Mouse (Mus musculus) cerebellum, adult 8-10 months (tissue): ENCODE measurements around the gene Tmem220.

Experiments
- DNase-seq: peaks from one replicate; pipeline ENCODE4 v3.0.0; 2022

Tmem220 gene

GRCm38 (mm10) chr11:67062726-67063125 lies 37.8 kb downstream of the Tmem220 start:
- DNase-seq, result no peak

DNA sequence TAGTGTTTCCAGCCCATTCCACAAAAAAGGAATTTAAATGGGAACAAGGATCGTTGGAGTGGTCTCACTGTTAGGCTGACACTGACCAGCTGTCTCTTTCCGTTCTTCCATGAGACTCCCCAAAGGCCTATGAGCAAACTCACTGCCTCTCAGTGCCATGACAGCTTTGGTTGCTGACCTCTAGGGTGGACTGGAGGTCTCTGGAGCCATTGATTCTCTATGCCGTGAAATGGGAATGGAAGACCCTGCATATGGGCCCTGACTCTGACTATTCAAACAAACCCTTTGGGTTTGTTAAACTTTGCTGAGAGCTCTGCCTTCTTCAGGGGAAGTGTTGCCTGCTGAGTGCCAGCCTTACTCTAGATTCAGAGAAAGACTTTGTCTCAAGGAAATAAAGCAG lies 42.8 kb downstream of the Tmem220 start:
- DNase-seq, result no peak

DNA sequence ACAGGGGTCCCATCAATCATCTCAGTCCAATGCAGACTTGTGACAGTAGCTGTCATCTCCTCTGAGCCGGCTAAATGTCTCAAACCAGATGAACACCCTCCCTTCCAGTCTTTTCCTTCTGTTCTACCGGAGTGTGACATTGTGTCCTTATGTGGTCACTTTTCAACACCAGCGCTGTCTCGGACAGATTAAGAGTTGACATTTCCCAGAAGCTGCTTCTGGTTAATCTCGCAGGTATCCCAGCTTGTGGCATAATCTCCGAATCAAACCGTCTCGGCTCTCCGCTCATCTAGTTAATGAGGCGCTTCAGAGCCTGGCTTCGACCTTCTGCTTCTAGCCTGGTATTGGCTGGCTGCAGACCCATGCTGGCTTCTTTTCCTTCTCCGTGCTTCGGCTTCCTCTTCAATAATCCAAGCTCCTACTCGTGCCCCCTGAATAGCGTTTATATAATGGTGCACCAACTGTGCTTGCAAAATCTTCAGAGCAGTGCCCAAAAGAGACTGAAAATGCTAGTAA lies 47.7 kb downstream of the Tmem220 start:
- no peak for DNase-seq

GRCm38 (mm10) chr11:67075036-67075435 lies 50.1 kb downstream of the Tmem220 start:
- no peak for DNase-seq

GRCm38 (mm10) chr11:67076781-67077180 lies 51.8 kb downstream of the Tmem220 start:
- no peak for DNase-seq

DNA sequence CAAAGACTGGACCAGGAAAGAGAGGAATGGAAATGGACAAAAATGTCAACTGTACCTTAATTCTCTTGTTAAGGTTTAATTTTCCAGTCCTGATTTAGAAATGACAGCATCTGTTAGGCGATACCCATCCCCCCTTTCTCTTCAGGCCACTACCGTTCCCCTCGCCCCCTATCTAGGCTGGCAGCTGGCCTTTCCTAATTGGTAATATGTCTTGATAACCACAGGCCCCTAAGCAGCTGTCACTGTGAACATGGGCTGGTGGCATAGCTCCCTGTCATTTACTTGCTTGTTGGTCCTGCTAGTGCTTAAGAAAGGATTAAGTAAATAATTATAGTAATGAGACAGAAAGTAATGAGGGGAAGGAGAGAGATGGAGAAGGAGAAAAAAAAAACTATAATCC lies 52.5 kb downstream of the Tmem220 start:
- no peak for DNase-seq

- DNase-seq, result no peak
These were observed 53.0 kb downstream of the Tmem220 start, which contains the start of gene Myh3 for GRCm38 (mm10) chr11:67078000-67078399. TSS of gene Myh3 (plus strand) at chr11:67078300.

DNA sequence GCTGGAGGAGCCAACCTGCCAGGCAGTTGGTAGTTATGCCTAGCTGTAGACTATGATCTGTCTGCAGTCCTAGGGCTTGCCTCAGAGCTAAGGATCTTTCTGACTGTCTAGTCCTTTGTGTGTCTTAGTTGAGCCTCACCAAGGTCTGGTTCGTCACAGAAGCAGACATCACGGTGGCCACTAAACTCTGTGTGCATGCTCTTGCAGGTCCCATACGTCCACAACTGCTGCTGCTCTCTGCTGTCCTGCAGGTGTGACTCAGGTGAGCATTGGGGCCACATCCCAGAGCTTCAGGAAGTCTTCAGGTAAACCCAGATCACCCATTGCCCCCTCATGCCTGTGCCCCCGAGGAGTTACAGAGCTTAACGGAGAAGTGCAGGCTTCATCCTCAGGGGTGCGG lies 53.9 kb downstream of the Tmem220 start:
- no peak for DNase-seq

DNA sequence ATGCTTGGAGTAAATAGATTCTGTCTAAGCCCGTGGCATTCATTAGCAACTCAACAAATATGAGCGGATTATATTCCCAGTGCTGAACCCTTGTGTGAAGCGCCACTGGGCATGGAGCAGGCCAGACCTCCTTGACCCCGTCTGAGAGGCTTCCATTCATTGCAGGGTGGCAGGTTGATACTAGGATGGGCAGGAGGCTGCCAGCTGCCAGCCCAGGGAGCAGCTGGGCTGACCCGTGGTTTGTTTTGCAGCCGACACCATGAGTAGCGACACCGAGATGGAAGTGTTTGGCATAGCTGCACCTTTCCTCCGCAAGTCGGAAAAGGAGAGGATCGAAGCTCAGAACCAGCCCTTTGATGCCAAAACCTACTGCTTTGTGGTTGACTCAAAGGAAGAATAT lies 54.8 kb downstream of the Tmem220 start:
- DNase-seq, result no peak

DNA sequence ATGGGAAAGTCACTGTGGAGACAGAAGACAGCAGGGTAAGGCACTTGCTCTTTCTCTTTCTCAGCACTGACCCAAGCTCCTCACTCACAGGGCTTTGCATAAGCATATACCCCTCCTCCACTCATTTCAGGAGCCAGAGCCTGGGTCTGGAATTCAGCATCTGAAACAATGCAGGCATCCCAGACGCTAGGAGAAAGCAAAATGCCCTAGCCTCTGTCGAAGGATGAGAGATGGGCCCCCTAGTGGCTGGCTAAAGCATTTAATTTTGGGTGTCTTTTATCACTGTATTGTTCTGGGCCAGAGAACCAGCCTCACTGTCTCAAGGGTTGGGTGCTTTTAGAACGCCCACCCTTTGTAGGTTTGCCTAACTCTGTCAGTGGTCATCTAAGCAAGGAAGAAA lies 55.2 kb downstream of the Tmem220 start:
- DNase-seq, result peak; percentile 63

DNA sequence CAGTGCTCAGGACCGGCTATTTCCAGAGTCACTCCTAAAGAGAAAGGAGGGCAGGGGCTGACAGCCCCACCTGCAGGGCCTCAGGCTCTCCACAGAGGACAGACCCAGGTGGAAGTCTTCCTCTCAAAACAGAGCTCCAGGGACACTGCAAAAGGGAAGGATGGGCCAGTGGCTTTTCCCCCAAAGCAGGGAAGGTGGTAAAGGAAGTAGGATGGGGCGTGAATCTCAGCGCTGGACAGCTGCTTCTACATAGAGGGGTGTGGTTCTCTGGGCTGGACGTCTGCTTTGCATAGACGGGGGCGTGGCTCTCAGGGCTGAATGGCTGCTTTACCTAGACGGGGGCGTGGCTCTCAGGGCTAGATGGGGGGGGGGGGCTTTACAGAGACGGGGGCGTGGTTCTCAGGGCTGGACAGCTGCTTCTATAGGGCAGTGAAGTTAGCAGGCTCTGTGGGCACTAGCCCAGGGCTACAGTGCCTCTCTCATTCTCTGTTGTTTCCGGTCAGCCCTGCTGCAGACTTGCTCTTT lies 56.2 kb downstream of the Tmem220 start:
- no peak for DNase-seq

- DNase-seq, result no peak
These were observed 57.2 kb downstream of the Tmem220 start for GRCm38 (mm10) chr11:67082188-67082587.

- no peak for DNase-seq
These were observed 57.8 kb downstream of the Tmem220 start for GRCm38 (mm10) chr11:67082793-67083192.

DNA sequence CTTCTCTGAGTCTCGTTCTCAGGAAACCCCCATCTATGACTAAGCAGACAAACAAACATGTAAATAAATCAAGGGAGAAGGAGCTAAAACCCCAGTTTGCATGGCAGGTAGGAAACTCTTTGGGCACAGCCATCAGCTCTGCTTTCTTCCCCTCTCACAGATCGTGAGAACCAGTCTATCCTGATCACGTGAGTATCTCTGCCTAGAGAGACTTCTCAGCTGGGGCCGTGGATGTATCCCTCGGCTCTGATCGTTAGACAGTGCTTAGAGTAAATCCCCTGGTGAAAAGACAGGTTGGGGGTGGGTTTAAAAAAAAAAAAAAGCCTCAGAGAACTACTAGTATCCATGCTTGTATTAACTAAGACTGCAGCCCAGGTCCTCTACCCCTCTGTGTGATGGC lies 58.3 kb downstream of the Tmem220 start:
- no peak for DNase-seq

DNA sequence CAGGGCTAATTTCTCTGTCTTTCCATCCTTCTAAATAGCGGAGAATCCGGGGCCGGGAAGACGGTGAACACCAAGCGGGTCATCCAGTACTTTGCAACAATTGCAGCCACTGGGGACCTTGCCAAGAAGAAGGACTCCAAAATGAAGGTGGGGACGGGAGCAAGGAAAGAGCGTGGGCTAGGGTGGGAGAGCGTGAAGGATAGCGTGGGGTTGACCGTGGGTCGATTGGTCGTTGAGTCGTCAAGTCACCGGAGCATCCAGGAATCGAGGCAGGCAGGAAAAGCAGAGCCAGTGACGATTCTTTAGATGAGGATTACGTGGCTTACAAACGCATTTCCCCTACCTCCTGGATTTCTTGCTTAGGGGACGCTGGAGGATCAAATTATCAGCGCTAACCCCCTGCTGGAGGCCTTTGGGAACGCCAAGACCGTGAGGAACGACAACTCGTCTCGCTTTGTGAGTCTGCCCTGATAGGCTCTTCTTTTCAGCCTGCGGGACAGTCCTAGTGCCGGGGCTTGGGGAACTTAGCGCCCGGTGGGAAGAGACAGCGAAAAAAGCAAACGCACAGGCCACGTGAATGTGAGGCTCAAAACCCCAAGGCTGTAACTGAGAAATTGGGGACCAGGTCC lies 58.9 kb downstream of the Tmem220 start:
- DNase-seq, result no peak
